Mouse (Mus musculus) gastrocnemius, postnatal 14 days (tissue): Measurements from ENCODE around the gene Flvcr2. TPM values are rescaled to one million over a fixed set of nuclear protein-coding genes. Genes with fewer than 3 reads are reported as not detected.

Source experiments
- DNase-seq: peaks from one replicate; pipeline ENCODE4 v3.0.0; 2021; ENCODE audit warnings: mixed read lengths
- intact Hi-C: fragments of 180-260 bp; cut with DNase I; formaldehyde crosslinking; loops from one replicate; pipeline ENCODE4 v1.15.1; 2025; ENCODE audit warnings: low total_unique reads
- total RNA-seq, 2 experiments: library from RNA; stranded (reverse); gene quantifications; 2 replicates each; pipeline ENCODE4 v1.2.3; 2021

The Flvcr2 gene
- total RNA-seq, 2 experiments from 2014 or later = 1.4 to 3.0 TPM

DNA sequence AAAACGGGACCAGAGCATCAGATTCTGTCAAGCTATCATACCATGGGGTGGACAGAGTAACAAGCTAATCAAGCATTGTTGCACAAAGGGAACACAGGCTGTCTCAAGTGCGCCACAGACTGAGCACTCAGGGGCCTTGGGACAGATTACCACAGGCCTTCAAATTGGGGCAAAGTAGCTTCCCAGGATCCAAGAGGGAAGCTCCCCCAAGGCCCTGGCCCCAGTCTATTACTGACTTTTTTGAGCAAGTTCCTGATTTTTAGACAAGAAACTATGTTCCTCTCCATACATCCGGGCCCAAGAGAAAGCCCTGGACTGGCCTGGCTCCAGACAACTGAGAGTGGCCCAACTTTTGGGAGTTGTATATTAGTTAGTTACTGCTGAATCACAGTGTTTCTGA lies 35.3 kb downstream of the Flvcr2 start:
- no peak for DNase-seq
- intact Hi-C loops = no loop called here

DNA sequence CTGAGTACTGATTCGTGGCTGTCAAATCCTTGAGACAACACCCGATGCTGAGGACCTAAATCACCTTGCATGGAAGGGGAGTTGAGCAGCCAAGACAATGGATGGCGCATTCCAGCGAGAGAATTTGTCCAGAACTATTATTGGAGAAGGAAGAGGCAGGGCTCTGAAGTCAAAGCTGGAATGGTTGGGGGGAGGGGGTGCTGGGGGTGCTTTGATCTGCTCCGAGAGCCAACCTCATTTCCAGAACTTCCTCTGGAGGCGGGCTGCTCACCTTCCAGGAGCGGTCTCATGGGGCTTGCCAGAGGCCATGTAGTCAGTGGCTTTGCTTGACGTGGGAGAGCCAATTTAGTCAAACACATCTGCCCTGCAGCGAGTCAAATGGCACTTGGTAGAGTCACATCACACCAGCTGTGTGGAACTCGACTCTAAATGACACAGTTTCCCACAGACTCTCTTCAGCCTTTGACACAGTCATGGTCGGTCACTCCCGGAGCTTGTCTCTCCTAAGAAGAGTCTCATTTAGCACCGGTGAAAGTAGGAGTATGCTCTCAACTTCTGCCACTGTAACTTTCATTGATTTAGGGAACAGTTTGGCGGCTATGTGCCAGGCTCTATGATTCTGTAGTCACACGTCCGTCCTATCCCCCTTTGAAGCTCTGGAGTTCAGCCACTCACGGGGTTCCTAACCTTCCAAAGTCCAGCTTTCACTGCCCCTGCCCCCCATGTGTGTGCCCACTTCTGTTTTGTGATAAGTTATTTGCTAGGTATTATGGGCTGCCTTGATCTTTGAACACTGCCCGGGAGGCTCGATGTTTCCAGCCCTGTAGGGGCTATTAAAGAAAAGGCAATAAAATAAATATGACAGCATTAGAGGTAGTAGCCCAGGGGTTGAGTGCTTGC lies 38.8 kb downstream of the Flvcr2 start:
- intact Hi-C loops = no loop called here
- peak; percentile 20 for DNase-seq

DNA sequence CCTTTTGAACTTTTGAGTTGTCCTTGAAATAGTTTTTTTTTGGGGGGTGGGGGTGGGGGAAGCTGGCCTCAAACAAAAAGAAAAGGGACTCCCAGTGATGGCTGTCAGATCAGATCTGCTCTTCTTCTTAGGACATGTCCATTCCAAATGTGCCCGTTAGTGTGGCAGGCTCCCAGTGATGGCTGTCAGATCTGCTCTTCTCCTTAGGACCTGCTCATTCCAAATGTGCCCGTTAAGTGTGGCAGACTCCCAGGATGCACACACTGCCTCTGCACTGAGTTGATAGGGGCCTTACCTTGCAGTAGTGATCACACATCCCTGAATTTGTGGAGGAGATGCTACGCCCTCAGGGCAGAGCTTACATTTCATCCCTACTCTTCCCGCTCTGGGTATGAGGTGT lies 45.8 kb downstream of the Flvcr2 start:
- intact Hi-C loops = no loop called here
- DNase-seq = no peak

DNA sequence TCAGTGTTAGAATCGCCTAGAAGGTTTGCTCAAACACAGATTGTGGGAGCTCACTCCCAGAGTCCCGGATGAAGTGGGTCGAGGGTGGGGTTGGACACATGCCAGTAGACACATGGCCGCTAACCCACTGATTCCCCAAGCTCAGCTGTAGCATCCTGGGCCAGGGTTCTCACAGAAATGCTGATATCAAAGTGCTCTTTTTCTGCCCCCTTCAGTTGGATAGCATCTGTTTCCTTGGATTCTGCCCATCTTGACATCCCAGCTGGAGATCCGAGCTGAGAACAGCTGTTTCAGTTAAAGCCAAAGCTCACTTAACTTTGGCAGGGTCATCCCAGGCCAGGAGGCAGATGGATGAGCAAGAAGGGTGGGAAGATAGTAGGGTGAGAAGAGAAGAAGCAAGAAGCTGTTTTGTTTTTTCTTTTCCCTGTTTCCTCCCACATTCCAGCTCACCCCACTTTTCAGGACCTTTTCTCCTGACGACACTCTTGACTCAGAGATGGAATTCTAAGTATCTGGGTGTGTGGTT lies 46.5 kb downstream of the Flvcr2 start:
- intact Hi-C loops = no loop called here
- DNase-seq = peak; percentile 68

DNA sequence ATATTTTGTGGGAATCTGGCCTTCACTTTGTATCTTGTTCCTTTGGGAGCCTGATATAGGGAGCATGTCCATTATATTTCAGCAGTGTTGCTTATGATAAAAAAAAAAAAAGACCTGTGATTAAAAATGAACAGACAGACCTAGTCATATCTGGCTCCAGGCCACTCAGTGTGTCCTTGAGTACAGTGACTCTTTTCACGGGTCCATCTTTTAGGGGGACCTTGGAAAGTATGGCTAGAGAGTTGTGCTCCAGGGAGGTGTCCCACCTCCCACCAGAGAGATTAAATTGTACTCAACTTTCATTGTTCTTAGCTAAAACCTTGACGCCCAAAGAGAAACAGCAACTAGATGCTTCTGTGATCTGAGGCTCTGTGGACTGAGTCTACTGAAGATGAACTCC lies 47.8 kb downstream of the Flvcr2 start:
- intact Hi-C loops = no loop called here
- DNase-seq = no peak

DNA sequence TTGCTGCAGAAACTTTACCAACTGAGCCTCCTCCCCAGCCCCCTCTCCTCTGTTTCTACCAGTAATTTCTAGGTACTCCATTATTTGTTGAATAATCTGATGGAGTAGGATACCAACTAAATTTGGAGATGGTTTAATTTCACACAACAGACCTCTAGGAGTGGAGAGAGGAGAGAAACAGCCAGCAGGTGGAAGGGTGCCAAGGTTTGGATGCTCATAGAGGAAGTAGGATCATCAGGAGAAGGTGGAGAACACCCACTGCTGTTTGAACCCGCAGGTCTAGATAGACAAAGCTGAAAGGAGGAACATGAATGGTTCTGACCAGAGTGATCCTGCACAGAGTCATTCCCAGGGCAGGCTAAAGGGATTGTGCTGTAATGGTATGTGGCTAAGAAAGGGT lies 49.2 kb downstream of the Flvcr2 start:
- DNase-seq = no peak
- intact Hi-C loops = no loop called here

DNA sequence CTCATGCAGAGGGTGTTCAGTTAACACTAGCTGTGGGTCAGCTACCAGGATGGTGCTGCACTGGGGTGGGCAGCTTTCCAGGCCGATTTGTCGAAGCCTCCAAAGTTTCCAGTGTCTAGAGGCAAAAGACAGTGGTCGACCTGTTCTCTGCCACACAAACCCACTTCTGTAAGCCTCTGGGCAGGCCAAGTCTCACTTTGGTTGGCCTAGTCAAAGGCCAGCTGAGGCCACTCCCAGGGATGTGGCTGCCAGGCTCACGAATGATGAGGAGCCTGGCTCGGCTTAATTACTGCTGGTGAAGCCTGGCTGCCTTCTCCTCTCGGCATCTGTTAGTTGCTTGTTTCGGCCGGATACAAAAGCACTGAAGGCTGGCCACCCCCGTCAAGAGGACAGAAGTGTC lies 53.7 kb downstream of the Flvcr2 start:
- DNase-seq = peak; percentile 52
- intact Hi-C loops = no loop called here

DNA sequence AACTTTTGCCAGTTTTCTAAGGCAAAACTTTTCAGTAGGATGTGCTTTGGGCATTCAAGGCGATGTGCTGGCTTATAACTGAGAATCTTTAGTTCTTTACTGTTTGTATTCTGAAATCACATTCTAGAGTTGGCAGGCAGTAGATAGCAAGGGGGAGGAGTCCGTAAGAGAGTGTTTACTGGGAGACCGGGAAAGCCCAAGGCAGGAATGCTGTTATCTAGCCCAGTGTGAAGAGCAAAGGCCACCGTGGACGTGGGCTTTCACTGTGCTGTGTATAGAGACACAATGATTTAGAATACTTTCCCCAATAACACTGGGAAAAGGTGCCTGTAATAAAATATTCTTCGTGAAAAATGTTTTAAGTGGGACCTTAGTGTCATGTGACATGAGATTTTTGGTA lies 63.4 kb downstream of the Flvcr2 start:
- intact Hi-C loops = no loop called here
- no peak for DNase-seq

DNA sequence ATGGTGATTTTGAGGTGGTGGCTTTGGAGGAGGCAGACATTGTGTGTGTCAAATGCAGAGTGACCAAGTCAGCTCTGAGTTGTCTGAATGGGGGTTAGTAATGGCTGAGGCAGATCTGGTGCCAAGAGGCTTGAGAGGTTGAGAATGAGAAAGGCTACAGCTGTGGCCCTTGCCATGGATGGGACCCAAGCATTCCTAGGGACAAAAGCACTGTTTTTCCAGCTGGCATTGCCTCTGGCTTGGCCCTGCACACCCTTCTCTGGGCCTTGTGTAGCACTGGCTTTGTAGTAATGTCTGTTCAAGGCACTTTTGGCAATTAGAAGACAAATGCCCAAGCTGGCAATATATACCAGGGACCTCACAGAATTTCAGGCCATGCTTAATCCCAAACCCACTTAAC lies 64.6 kb downstream of the Flvcr2 start:
- intact Hi-C loops = no loop called here
- no peak for DNase-seq

DNA sequence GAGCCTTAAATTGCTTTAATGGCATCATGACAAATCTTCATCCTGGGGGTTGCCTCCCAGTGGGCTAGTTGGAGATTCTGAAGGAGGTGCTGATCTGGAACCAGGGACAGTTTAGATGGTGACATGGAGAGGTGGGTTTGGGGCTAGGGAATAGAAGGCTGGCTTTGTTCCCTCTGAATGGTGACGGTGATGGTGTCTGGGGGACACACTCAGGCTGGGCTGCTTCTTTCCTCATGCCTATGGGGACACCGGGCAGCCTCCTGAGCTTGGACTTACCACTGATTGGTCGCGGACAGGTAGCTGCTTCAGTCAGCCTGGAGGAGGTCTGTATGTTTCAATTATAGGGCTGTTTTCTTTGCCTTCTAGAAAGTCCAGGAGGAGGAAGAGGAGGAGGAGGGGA lies 65.3 kb downstream of the Flvcr2 start:
- intact Hi-C loops = no loop called here
- no peak for DNase-seq

DNA sequence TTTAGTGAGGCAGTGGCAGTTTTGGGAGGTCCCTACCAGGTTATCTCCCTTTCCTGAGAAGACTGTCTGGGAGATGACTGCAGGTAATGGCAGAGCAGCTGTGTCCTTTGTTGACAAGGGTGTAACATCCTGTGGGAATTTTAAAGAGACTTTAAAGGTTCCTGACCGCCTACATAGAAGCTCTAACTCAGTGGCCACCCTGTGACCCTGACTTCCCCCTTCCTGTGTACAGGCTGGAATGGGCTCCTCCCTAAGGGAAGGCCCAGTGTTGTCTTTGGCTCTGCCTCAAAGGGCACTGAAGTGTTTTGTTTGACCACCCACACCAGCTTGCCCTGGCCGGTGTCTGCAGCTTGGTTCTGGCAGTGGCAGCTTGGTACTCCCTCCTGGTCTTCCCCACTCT lies 67.3 kb downstream of the Flvcr2 start:
- no peak for DNase-seq
- intact Hi-C loops = no loop called here

DNA sequence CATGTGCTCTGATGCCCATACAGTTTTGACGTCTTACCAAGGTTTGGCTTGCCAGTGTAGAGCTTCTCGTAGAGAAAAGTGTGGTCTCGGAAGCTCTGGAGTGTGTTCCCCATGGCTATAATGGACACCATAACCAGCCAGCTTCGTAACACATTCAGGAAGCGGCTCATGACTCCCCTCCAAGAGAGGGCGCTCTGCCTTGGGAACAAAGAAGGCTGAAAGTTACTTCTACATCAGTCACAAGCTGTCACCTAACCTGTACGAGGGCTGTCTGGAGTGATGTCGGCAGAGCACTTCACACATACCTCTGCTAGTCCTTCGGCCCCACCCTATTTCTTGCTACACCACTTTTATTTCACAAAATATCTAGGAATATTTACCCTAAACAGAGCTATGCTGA lies 75.7 kb downstream of the Flvcr2 start:
- intact Hi-C loops = no loop called here
- no peak for DNase-seq

DNA sequence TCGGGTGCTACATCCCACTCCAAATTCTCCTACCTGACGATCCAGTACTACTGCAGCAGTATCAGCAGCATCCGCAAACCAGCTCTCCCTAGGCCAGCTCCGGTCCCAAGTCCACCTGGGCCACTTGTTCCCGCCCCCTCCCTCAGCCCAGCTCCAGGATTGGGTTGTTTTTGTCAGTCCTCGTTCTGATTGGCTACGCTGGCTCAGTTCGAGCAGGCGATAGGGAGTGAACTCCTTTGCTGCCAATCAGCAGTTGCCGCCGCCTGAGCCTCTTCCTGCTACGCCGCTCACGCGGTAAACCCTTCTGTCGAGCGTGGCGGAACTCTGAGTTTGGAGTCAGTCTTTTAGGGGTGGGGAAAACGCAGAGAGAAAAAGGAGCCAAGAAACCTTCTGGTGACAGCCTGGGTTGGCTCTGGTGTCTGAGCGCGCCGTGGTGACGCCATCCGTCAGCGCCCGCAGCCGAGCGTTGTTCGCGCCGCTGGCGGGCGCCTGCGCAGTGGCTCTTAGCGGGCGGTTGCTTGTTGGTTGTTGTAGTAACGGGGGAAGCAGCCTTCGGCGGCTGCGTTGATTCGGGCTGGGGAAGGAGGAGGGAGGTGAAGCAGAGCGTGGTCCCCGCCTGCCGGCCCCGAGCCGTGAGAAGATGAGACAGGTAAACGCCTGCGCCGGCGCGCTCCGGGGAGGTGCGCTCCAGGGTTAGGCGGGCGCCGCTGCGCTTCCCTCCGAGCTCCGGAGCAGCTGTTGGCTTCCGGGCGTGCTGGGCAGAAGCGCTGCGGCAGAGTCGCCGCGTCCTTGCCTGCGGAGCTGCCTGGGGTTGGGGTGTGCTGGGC lies 78.3 kb downstream of the Flvcr2 start, which contains the start of the genes Erg28 and Ttll5:
Gene Erg28, minus strand, starts transcription at position 113 of the 827 bp plus-strand sequence.
Gene Ttll5, plus strand, starts transcription at position 222 of the 827 bp plus-strand sequence.
- peak; percentile 94 for DNase-seq
- intact Hi-C loops = no loop called here

DNA sequence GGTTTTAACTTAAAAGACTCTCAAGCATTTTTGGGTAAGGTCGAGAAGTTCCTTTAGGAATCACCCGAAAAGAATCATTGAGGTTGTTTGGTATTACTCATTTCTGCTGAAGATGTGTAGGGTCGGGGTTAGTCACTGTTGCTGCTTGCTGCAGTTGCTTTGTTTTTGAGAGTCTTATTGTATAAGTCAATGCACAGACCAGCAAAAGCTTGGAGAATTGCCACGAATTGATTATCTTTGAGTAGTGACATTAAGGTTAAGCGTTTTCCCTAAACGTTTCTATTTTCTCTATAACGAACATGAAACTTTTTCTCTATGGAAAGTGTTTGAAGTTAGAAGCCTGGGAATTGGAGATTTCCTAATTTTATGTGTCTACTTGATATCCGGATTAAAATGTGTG lies 79.0 kb downstream of the Flvcr2 start:
- DNase-seq = no peak
- intact Hi-C loops = no loop called here

DNA sequence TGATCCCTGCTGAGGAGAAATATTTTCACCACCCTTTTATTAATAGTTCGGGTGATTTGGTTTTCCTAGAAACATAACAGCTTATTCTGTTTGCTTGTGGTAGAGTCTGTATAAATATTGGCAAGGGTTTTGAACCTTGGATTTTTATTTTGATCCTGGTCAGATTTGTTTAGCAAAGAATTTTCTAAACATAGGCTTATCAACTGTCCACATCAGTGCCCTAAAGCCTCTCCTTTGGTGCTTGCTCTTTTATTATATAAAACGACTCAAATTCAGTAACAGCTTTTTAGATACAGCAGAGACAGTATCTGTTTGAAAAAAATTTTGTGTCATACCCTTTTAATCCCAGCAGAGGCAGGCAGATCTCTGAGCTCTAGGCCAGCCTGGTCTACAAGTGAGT lies 79.5 kb downstream of the Flvcr2 start:
- intact Hi-C loops = no loop called here
- DNase-seq = no peak

DNA sequence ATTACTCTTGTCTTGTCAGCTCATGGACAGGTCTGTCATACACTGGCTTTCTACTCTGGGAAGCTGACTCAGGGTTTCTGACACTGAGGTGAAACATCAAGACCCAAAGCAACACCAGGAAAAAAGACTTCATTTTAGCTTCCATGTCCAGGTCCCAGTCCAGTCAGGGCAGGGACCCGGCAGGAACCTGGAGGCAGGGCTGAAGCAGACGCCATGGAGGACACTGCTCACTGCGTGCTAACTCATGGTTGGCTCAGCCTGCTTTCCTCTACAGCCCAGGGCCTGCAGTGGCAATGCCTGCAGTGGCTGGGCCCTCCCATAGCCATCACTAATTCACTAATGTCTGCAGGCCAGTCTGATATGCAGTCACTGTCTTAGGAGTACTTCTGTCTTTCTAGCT lies 82.5 kb downstream of the Flvcr2 start:
- intact Hi-C loops = no loop called here
- no peak for DNase-seq

DNA sequence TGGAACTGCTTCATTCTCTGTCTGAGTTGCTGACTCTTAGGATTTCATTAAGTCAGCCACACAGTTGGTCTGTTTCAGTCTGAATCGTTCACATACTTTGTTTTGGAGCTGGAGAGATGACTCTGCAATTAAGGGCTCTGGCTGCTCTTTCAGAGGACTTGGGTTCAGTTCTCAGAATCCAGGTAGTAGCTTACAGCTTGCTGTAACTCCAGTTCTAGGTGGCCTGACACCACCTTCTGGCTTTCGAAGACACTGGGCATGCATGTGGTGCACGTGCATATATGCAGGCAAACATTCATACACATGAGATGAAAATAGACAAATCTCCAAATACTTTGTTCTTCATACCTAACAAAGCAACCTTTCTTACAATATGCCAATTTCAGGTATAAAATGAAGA lies 83.5 kb downstream of the Flvcr2 start:
- intact Hi-C loops = no loop called here
- no peak for DNase-seq

DNA sequence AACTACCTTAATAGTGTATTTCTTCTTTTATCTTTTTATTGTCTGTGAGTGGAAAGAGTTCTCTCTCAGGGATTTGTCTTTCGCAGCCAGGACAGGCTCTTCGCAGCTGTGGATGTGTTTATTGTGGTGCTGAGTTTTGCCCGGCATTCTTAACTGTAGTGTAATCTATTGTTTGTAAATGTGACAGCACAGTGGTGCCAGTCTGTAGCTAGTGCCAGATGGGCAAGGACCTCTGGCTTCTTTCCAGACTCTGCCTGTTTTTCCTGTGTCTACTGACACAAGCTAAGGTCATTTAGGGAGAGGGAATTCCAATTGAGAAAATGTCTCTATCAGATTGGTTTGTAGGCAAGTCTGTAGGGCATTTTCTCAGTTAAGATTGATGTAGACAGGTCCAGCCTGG lies 84.4 kb downstream of the Flvcr2 start:
- DNase-seq = no peak
- intact Hi-C loops = no loop called here

DNA sequence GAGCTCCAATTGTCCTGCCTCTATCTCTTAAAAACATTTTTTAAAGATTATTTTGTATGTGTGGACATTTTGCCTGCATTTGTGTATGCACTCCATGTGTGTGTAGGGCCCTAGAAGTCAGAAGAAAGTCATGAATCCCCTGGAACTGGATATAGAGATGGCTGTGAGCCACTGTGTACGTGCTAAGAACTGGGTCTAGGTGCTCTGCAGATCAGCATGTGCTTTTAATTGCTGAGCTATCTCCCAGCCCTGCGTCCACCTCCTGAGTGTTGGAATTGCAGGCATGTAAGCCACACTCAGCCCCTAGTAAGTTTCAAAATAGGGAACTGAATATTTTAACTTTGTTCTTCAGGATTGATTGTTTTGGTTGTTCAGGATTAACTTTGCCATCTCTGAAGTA lies 88.2 kb downstream of the Flvcr2 start:
- intact Hi-C loops = no loop called here
- DNase-seq = no peak

DNA sequence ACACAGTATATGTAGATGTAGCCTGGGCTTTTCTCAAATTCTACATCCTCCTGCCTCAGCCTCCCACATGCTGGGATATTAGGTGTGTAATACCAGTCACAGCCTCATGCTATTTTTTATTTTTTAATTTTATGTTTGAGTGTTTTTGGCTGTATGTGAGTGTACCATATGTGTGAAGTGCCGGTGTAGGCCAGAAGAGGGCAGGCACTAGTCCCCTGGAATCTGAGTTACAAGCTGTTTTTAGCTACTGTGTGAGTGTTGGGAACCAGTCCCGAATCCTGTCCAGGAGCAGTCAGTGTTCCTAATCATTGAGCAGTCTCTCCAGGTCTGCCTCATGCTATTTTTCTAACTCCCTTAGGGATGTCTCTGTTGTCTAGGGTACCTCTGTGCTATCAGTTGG lies 91.4 kb downstream of the Flvcr2 start:
- intact Hi-C loops = no loop called here
- DNase-seq = no peak
